Mouse (Mus musculus): Measurements from ENCODE around the gene Gm20388. TPM values are rescaled to one million over a fixed set of nuclear protein-coding genes. Genes with fewer than 3 reads are reported as not detected.

Gene Gm20388
- polyA plus RNA-seq, 1 experiment from 2014 or later = not detected

DNA sequence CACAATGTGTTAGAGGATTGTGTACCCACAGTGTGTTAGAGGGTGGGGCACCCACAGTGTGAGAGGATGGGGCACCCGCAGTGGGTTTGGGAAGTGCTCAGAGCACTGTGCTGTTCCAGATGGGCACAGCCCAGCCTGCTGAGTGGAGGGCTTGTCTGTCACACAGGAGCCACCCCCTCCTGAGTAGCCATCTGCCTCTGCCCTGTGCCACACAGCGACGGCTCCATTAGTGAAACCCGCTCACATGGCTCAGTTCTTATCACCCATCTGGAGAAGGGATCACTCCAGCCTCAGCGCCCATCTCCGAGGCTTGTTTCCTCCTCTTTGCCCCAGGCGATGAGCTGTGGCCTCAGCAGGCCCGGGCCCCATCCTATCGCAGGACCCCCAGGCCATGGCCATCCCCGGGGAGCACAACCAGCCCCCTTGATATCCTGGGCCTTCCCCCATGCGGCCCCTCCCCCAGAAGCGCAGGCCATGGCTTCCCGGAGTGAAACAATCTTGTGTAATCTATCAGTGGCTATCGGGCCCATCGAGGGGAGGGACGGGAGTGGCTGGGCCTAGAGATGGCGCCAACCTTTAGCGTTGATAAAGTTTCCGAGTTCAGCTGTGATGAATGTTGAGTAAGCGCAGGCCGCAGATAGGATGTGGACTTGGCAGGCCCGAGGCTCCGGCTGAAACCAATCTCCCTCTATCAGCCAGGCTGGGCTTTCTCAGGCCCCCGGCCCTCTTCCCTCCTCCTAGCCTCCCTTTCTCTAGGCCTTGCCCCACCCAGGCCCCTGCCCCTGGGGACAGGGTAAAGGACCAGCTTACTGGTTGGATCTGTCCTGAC lies 2385.7 kb downstream of the Gm20388 start:
- H3K27ac ChIP-seq (replicated peaks; ENCODE audit: low read depth, low read length) = no peak overlapping the region
- no peaks in the 10 kb centered on the region for H3K27me3 ChIP-seq (ENCODE audit: control insufficient read depth, insufficient read depth, low read length)
- H3K4me3 ChIP-seq (ENCODE audit: low read depth, low read length) = no peak overlapping the region
- DNase-seq (ENCODE audit: low spot score) (no peak), ATAC-seq (ENCODE audit: insufficient number of reproducible peaks, low FRiP score, low TSS enrichment, low read depth) (no peak)
- WGBS = 36% methylated on average over 24 of the region's 24 CpGs
- peaks cover 6% of the 10 kb centered on the region; the same call in 1 of the 2 replicates for H3K4me1 ChIP-seq (ENCODE audit: control insufficient read depth, insufficient read depth, low read length)
- no peak overlapping the region for H3K4me2 ChIP-seq (ENCODE audit: low read depth, severe bottlenecking)
- H3K36me3 ChIP-seq (ENCODE audit: control insufficient read depth, insufficient read depth, low read length) = no peaks in the 10 kb centered on the region
- H3K9ac ChIP-seq (ENCODE audit: low read length) = peak overlapping the region; percentile 30
- no peaks in the 10 kb centered on the region for H3K9me3 ChIP-seq (ENCODE audit: control insufficient read depth, low read length)

DNA sequence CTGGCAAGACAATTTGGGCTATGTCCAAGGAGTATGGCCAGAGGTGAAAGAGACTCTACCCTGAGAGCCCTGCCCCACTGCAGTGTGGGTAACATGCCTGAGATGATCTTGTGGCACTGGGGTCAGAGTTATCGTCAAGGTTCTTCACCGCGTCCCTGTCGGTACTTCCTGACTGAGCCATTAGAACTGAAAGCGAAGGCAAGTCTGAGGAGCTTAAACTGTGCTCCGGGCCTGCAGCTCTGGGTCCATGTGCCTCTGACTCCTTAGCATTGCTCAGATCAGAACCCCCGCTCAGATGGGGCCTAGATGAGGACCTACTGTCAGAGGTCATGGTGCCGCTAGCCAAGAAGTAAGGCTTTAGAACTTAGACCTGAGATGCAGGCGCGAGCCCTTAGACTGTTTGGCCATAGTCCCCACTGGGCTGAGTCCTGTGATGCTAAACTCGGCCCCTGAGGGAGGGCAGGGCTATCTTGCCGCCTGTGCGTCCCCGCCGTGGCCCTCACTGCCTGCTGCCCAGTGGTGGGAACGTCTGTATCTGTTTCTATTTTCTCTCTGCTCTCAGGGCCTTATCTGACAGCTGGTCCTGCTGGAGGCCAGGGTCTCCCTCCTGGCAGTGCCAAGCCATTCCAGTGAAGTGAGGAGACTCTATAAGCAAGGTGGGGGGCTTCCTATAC lies 2389.1 kb downstream of the Gm20388 start:
- Histone ChIP-seq H3K27me3 (ENCODE audit: control insufficient read depth, insufficient read depth, low read length) (no peaks in the 10 kb centered on the region), H3K27ac (replicated peaks; ENCODE audit: low read depth, low read length) (no peak overlapping the region), H3K4me3 (ENCODE audit: low read depth, low read length) (no peak overlapping the region), H3K4me2 (ENCODE audit: low read depth, severe bottlenecking) (no peak overlapping the region), H3K9me3 (ENCODE audit: control insufficient read depth, low read length) (no peaks in the 10 kb centered on the region), H3K9ac (ENCODE audit: low read length) (no peak overlapping the region), H3K36me3 (ENCODE audit: control insufficient read depth, insufficient read depth, low read length) (no peaks in the 10 kb centered on the region), H3K4me1 (ENCODE audit: control insufficient read depth, insufficient read depth, low read length) (peaks cover 3% of the 10 kb centered on the region; the same call in 1 of the 2 replicates)
- DNase-seq (ENCODE audit: low spot score) = no peak
- WGBS = 63% methylated on average over 16 of the region's 16 CpGs
- no peak for ATAC-seq (ENCODE audit: insufficient number of reproducible peaks, low FRiP score, low TSS enrichment, low read depth)

GRCm38 (mm10) chr8:122301081-122301480 lies 2390.4 kb downstream of the Gm20388 start:
- Histone ChIP-seq H3K4me1 (ENCODE audit: control insufficient read depth, insufficient read depth, low read length) (peaks cover 3% of the 10 kb centered on the region; the same call in 1 of the 2 replicates), H3K27ac (replicated peaks; ENCODE audit: low read depth, low read length) (no peak overlapping the region), H3K4me3 (ENCODE audit: low read depth, low read length) (no peak overlapping the region), H3K4me2 (ENCODE audit: low read depth, severe bottlenecking) (no peak overlapping the region), H3K36me3 (ENCODE audit: control insufficient read depth, insufficient read depth, low read length) (no peaks in the 10 kb centered on the region), H3K9me3 (ENCODE audit: control insufficient read depth, low read length) (no peaks in the 10 kb centered on the region), H3K27me3 (ENCODE audit: control insufficient read depth, insufficient read depth, low read length) (no peaks in the 10 kb centered on the region), H3K9ac (ENCODE audit: low read length) (no peak overlapping the region)
- WGBS = 89% methylated on average over 13 of the region's 13 CpGs
- DNase-seq (ENCODE audit: low spot score) = no peak
- ATAC-seq (ENCODE audit: insufficient number of reproducible peaks, low FRiP score, low TSS enrichment, low read depth) = no peak

- Histone ChIP-seq H3K4me2 (ENCODE audit: low read depth, severe bottlenecking) (no peak overlapping the region), H3K9me3 (ENCODE audit: control insufficient read depth, low read length) (no peaks in the 10 kb centered on the region), H3K36me3 (ENCODE audit: control insufficient read depth, insufficient read depth, low read length) (no peaks in the 10 kb centered on the region), H3K27me3 (ENCODE audit: control insufficient read depth, insufficient read depth, low read length) (no peaks in the 10 kb centered on the region), H3K4me3 (ENCODE audit: low read depth, low read length) (no peak overlapping the region), H3K27ac (replicated peaks; ENCODE audit: low read depth, low read length) (no peak overlapping the region), H3K4me1 (ENCODE audit: control insufficient read depth, insufficient read depth, low read length) (no peaks in the 10 kb centered on the region; the same call in 1 of the 2 replicates), H3K9ac (ENCODE audit: low read length) (no peak overlapping the region)
- DNase-seq (ENCODE audit: low spot score) (no peak), ATAC-seq (ENCODE audit: insufficient number of reproducible peaks, low FRiP score, low TSS enrichment, low read depth) (no peak)
- 82% methylated on average over 5 of the region's 5 CpGs for WGBS
Observed at GRCm38 (mm10) chr8:122301866-122302265, 2391.2 kb downstream of the Gm20388 start.

GRCm38 (mm10) chr8:122303451-122303850 lies 2392.8 kb downstream of the Gm20388 start:
- Histone ChIP-seq H3K27ac (replicated peaks; ENCODE audit: low read depth, low read length) (no peak overlapping the region), H3K27me3 (ENCODE audit: control insufficient read depth, insufficient read depth, low read length) (no peaks in the 10 kb centered on the region), H3K36me3 (ENCODE audit: control insufficient read depth, insufficient read depth, low read length) (no peaks in the 10 kb centered on the region), H3K9ac (ENCODE audit: low read length) (no peak overlapping the region), H3K9me3 (ENCODE audit: control insufficient read depth, low read length) (no peaks in the 10 kb centered on the region), H3K4me2 (ENCODE audit: low read depth, severe bottlenecking) (no peak overlapping the region), H3K4me1 (ENCODE audit: control insufficient read depth, insufficient read depth, low read length) (no peaks in the 10 kb centered on the region), H3K4me3 (ENCODE audit: low read depth, low read length) (no peak overlapping the region)
- WGBS = 77% methylated on average over 6 of the region's 6 CpGs
- ATAC-seq (ENCODE audit: insufficient number of reproducible peaks, low FRiP score, low TSS enrichment, low read depth) (no peak), DNase-seq (ENCODE audit: low spot score) (no peak)

DNA sequence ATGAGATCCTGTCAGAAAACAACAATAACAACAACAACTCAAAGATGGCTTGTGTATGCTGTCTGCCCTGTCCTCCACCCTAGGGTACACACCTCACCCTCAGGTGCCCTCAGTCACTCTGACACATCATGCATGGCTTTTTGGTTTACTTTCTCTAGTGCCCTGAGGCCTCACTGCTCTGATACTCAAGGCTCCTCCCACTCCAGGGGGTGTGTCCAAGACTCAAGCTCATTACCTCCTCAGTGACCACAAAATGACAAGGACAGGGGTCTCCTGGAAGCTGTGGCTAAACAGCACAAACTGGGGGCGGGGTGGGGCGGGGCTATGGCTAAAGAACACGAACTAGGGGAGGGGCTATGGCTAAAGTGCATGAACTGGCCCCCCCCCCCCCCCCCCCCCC lies 2393.4 kb downstream of the Gm20388 start:
- H3K27me3 ChIP-seq (ENCODE audit: control insufficient read depth, insufficient read depth, low read length) = no peaks in the 10 kb centered on the region
- H3K4me1 ChIP-seq (ENCODE audit: control insufficient read depth, insufficient read depth, low read length) = no peaks in the 10 kb centered on the region
- H3K27ac ChIP-seq (replicated peaks; ENCODE audit: low read depth, low read length) = no peak overlapping the region
- no peaks in the 10 kb centered on the region for H3K9me3 ChIP-seq (ENCODE audit: control insufficient read depth, low read length)
- WGBS = 13% methylated on average over 3 of the region's 3 CpGs
- H3K4me3 ChIP-seq (ENCODE audit: low read depth, low read length) = no peak overlapping the region
- H3K36me3 ChIP-seq (ENCODE audit: control insufficient read depth, insufficient read depth, low read length) = no peaks in the 10 kb centered on the region
- no peak overlapping the region for H3K4me2 ChIP-seq (ENCODE audit: low read depth, severe bottlenecking)
- H3K9ac ChIP-seq (ENCODE audit: low read length) = no peak overlapping the region
- ATAC-seq (ENCODE audit: insufficient number of reproducible peaks, low FRiP score, low TSS enrichment, low read depth) = no peak
- DNase-seq (ENCODE audit: low spot score) = no peak

DNA sequence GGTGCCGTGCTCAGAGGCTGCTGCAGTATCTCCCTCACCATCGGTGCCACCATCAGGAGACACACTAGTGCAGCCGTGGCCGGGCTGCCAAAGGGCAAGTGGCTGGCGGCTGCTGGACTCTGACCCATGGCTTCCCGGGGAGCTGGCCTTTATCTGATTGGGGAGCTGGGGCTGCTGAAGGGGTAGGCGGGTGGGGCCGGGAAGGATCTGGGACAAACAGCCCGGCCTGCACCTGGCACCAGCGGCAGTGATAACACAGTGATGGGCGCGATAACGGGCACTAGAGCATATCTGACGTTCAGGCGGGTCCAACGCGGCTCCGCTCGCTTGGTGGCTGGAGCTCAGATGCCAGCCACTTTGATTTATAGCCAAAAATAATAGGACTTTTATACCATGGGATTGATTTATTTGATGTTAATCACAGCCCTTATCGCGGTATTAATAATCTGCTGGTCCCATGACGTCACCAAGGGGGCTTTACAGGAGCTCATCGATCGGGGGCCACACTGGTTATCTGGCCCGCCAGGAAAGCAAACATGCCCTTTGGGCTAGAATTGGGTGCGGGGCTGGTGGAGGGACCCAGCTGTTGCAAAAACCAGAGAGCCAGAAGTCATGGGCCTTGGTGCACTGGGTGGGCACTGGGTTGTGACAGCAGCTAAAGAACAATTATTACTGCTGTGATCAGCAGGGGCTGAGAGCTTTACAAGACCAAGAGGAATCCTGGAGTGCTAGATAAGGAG lies 2396.2 kb downstream of the Gm20388 start:
- Histone ChIP-seq H3K4me1 (ENCODE audit: control insufficient read depth, insufficient read depth, low read length) (no peaks in the 10 kb centered on the region), H3K9me3 (ENCODE audit: control insufficient read depth, low read length) (no peaks in the 10 kb centered on the region), H3K9ac (ENCODE audit: low read length) (no peak overlapping the region), H3K27ac (replicated peaks; ENCODE audit: low read depth, low read length) (no peak overlapping the region), H3K4me2 (ENCODE audit: low read depth, severe bottlenecking) (no peak overlapping the region), H3K4me3 (ENCODE audit: low read depth, low read length) (no peak overlapping the region), H3K36me3 (ENCODE audit: control insufficient read depth, insufficient read depth, low read length) (no peaks in the 10 kb centered on the region), H3K27me3 (ENCODE audit: control insufficient read depth, insufficient read depth, low read length) (no peaks in the 10 kb centered on the region)
- 86% methylated on average over 26 of the region's 26 CpGs for WGBS
- DNase-seq (ENCODE audit: low spot score) (no peak), ATAC-seq (ENCODE audit: insufficient number of reproducible peaks, low FRiP score, low TSS enrichment, low read depth) (no peak)

GRCm38 (mm10) chr8:122307836-122308235 lies 2397.2 kb downstream of the Gm20388 start:
- H3K27ac ChIP-seq (replicated peaks; ENCODE audit: low read depth, low read length) = no peak overlapping the region
- H3K4me1 ChIP-seq (ENCODE audit: control insufficient read depth, insufficient read depth, low read length) = no peaks in the 10 kb centered on the region
- H3K27me3 ChIP-seq (ENCODE audit: control insufficient read depth, insufficient read depth, low read length) = no peaks in the 10 kb centered on the region
- no peak overlapping the region for H3K9ac ChIP-seq (ENCODE audit: low read length)
- H3K4me2 ChIP-seq (ENCODE audit: low read depth, severe bottlenecking) = no peak overlapping the region
- H3K9me3 ChIP-seq (ENCODE audit: control insufficient read depth, low read length) = no peaks in the 10 kb centered on the region
- no peaks in the 10 kb centered on the region; the same call in 1 of the 2 replicates for H3K36me3 ChIP-seq (ENCODE audit: control insufficient read depth, insufficient read depth, low read length)
- 89% methylated on average over 8 of the region's 8 CpGs for WGBS
- H3K4me3 ChIP-seq (ENCODE audit: low read depth, low read length) = no peak overlapping the region
- ATAC-seq (ENCODE audit: insufficient number of reproducible peaks, low FRiP score, low TSS enrichment, low read depth) = no peak
- DNase-seq (ENCODE audit: low spot score) = no peak
